Mouse (Mus musculus): ENCODE results near the gene Lingo1.

The Lingo1 gene

GRCm38 (mm10) chr9:56620512-56621371 is 175.5 kb downstream of the Lingo1 start:
- no peak for TF ChIP-seq GATA4 (IDR thresholded peaks at IDR 0.05; ENCODE audit: insufficient replicate concordance, low read length)

GRCm38 (mm10) chr9:56619715-56620114 is 176.6 kb downstream of the Lingo1 start:
- no peak for TF ChIP-seq GATA4 (IDR thresholded peaks at IDR 0.05; ENCODE audit: insufficient replicate concordance, low read length)

GRCm38 (mm10) chr9:56618660-56619059 is 177.6 kb downstream of the Lingo1 start:
- TF ChIP-seq GATA4 (IDR thresholded peaks at IDR 0.05; ENCODE audit: insufficient replicate concordance, low read length), result no peak

GRCm38 (mm10) chr9:56616061-56616460 is 180.2 kb downstream of the Lingo1 start:
- no peak for TF ChIP-seq GATA4 (IDR thresholded peaks at IDR 0.05; ENCODE audit: insufficient replicate concordance, low read length)

GRCm38 (mm10) chr9:56612798-56613183 is 183.5 kb downstream of the Lingo1 start:
- no peak for TF ChIP-seq GATA4 (IDR thresholded peaks at IDR 0.05; ENCODE audit: insufficient replicate concordance, low read length)

- no peak for TF ChIP-seq GATA4 (IDR thresholded peaks at IDR 0.05; ENCODE audit: insufficient replicate concordance, low read length)
Observed at GRCm38 (mm10) chr9:56611912-56612797, 184.1 kb downstream of the Lingo1 start.

GRCm38 (mm10) chr9:56610955-56611354 is 185.3 kb downstream of the Lingo1 start:
- no peak for TF ChIP-seq GATA4 (IDR thresholded peaks at IDR 0.05; ENCODE audit: insufficient replicate concordance, low read length)

- TF ChIP-seq GATA4 (IDR thresholded peaks at IDR 0.05; ENCODE audit: insufficient replicate concordance, low read length), result no peak
Observed at GRCm38 (mm10) chr9:56610466-56610865, 185.8 kb downstream of the Lingo1 start.

- no peak for TF ChIP-seq GATA4 (IDR thresholded peaks at IDR 0.05; ENCODE audit: insufficient replicate concordance, low read length)
Observed at GRCm38 (mm10) chr9:56609486-56609885, 186.8 kb downstream of the Lingo1 start.

- no peak for TF ChIP-seq GATA4 (IDR thresholded peaks at IDR 0.05; ENCODE audit: insufficient replicate concordance, low read length)
Observed at GRCm38 (mm10) chr9:56608691-56609351, 187.4 kb downstream of the Lingo1 start.

- TF ChIP-seq GATA4 (IDR thresholded peaks at IDR 0.05; ENCODE audit: insufficient replicate concordance, low read length), result no peak
Observed at GRCm38 (mm10) chr9:56606082-56606740, 190.1 kb downstream of the Lingo1 start.

- no peak for TF ChIP-seq GATA4 (IDR thresholded peaks at IDR 0.05; ENCODE audit: insufficient replicate concordance, low read length)
Observed at GRCm38 (mm10) chr9:56605443-56605806, 190.8 kb downstream of the Lingo1 start.

- no peak for TF ChIP-seq GATA4 (IDR thresholded peaks at IDR 0.05; ENCODE audit: insufficient replicate concordance, low read length)
Observed at GRCm38 (mm10) chr9:56604797-56605442, 191.3 kb downstream of the Lingo1 start.

- no peak for TF ChIP-seq GATA4 (IDR thresholded peaks at IDR 0.05; ENCODE audit: insufficient replicate concordance, low read length)
Observed at GRCm38 (mm10) chr9:56600655-56601054, 195.6 kb downstream of the Lingo1 start.
